Mouse (Mus musculus) embryonic stem cell, embryonic (primary cell): Measurements from ENCODE around the gene Abl1.

ENCODE experiments used
- CTCF ChIA-PET, 4 experiments: fragments of 300-600 bp in 2 of 4; fragments of 350-600 bp in 2 of 4; sonication (Branson Sonifier 250); formaldehyde crosslinking; loops; one replicate each; lab custom pipeline; 2022; ENCODE audit warnings: inconsistent platforms in 2 of 4; lab: Charles Lee
- POLR2A ChIA-PET, 4 experiments: fragments of 300-600 bp in 2 of 4; fragments of 350-600 bp in 2 of 4; sonication (Branson Sonifier 250); formaldehyde crosslinking; loops; one replicate each; lab custom pipeline; 2022; ENCODE audit warnings: antibody characterized with exemption in 4 of 4, inconsistent platforms in 1 of 4; lab: Charles Lee

Gene Abl1

DNA sequence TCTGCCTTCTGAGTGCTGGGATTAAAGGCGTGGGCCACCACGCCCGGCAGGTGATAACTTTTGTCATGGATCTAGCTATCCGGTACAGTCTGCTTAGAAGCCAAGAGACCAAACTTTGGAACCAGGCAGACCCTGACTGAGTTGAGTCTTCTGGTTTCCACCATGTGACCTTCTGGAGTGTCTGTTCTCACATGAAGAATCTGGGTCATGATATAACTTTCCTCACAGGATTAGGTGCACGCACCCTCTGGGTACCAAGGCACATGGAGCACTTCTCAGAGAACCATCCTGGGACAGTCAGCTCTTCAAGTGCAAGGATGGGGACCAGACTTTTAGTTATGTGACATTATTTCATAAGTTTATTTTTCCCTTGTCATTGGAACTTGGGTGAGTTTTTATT lies 70.8 kb downstream of the Abl1 start:
- ChIA-PET CTCF (interaction anchor here in 3 of 4 experiments (0.5 to 1.0 kb wide), 3 partner anchors 12 to 78 kb away, joined by 3 to 7 read pairs (median 3); no protein-coding TSS in a partner anchor), POLR2A (interaction anchor here (0.7 to 2.2 kb wide), 28 partner anchors 8 to 1699 kb away, joined by 3 to 13 read pairs (median 4); partner anchors contain the start of gene Abl1 (in 3 of the 4))

DNA sequence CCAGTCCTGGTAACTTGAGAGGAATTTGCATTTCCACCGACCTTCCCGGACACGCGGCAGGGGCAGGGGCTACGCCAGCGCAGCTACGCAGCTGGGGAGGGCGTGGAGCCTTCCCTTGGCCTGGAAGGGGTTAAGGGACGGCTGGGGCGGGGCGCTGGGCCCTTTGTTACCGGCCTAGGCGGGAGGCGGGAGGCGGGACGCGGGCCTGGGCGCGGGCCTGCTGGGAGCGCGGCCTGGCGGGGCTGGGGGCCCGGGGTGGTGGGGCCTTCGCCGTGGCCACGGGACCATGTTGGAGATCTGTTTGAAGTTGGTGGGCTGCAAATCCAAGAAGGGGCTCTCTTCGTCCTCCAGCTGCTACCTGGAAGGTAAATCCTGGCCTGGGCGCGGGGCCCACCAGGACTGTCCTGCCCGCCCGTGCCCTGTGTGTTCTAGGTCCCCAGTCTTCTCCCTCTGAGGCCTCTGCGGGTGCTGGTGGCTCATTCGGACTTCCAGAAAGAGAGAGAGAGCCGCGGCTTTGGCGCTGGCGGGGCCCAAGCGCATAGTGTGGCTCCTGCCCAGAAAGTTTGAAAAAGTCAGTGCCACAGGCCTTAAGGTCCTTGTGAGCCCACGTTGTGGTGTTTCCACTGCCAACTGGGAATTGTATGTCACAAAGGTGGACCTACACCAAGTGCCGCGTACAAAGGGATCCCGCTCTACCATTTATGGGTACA lies 71.7 kb downstream of the Abl1 start:
- CTCF ChIA-PET: interaction anchor here (0.5 to 1.6 kb wide), 4 partner anchors 13 to 78 kb away, joined by 3 to 7 read pairs (median 4); no protein-coding TSS in a partner anchor
- POLR2A ChIA-PET: interaction anchor here (0.6 to 2.2 kb wide), 35 partner anchors 9 to 1699 kb away, joined by 3 to 13 read pairs (median 4); partner anchors contain the start of gene Abl1 (in 3 of the 4)

DNA sequence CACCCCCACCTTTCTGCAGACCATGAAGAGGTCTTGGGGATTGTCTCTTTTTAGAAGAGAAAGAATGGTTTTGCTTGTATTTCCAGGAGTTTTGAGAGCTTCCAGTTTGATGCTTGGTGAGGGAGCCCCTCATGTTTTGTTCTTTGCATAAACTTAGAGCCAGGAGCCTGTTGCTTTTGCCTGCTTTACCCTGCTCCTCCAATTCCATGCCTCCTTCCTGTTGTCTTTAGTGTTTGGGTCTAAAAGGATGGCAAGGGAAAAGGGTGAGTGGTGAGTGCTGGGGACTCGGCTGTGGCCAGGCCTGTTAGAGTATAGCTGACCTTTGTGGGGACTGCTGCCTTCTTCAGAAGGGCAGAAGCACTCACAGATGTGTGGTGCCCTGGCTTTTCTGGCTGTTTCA lies 72.3 kb downstream of the Abl1 start:
- ChIA-PET POLR2A (interaction anchor here (0.5 to 2.2 kb wide), 14 partner anchors 11 to 397 kb away, joined by 3 to 13 read pairs (median 4); partner anchors contain the start of gene Abl1 (in 1 of the 4)), CTCF (interaction anchor here in 3 of 4 experiments (0.7 to 1.6 kb wide), 3 partner anchors 24 to 401 kb away, joined by 4 to 9 read pairs (median 5); no protein-coding TSS in a partner anchor)

DNA sequence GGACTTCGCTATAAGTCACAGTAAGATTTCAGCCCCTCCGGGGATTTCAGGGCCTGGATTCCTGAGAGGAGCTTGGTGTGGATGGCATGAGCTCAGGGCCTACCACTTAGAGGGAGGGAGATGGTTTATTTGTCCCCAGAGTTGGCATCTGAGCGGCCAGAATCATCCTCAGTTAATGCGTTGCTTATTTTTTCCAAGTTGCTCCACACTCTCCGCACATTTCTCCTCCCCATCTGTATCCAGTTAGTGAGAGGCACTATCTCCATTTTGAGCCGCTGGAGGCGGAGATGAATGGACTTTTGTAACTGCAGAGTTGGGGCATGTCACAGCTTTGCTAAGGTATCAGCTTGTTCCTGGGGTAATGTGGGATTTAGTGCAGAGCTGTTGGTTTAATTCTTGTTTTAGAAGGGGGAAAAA lies 72.9 kb downstream of the Abl1 start:
- CTCF ChIA-PET: interaction anchor here in 3 of 4 experiments (0.7 to 1.6 kb wide), 3 partner anchors 24 to 400 kb away, joined by 4 to 9 read pairs (median 5); no protein-coding TSS in a partner anchor

DNA sequence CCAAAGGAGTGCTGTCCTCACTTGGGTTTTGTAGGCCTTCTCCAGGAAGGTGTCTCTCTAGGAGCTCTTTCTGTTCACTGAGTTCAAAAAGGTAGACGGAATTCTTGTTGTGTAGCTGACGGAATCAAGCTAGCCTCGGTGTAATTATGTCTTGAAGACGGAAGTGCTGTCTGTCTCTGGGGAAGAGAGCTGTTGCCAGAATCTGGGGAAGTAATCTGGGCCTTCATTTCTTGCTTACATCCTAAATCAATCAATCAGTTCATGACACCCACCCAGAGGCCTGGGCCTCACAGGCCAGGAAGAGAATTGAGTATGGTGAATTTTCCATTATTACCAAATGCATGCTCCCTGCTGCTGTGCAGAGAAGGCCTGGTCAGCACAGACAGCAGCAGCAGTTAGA lies 73.4 kb downstream of the Abl1 start:
- POLR2A ChIA-PET: interaction anchor here in 3 of 4 experiments (0.6 to 1.7 kb wide), 13 partner anchors 8 to 404 kb away, joined by 3 to 6 read pairs (median 3); partner anchors contain the start of gene Abl1 (in 1 of the 3)
- CTCF ChIA-PET: interaction anchor here in 2 of 4 experiments (1.1 to 1.6 kb wide), 2 partner anchors 23 kb away, joined by 4 to 5 read pairs; no protein-coding TSS in a partner anchor

More for the DNA sequence above, 72.9 kb downstream of the Abl1 start:
- POLR2A ChIA-PET: interaction anchor here (0.5 to 2.2 kb wide), 16 partner anchors 8 to 405 kb away, joined by 3 to 13 read pairs (median 4); partner anchors contain the start of gene Abl1 (in 2 of the 4)

DNA sequence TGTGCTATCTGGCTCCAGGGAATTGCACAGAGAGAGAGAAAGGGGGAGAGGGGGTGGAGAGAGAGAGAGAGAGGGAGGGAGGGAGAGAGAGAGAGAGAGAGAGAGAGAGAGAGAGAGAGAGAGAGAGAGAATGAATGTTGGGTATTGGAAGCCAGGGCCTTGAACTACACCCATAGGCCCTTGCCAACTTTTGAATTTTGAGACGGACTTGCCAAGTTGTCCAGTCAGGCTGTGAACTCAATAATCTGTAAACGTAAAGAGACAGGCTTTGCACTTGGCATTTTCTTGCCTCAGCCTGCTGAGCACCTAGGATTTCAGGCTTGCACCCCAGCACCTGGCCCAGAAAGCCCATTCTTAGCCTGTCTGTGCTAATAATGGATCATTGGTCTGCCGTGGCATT lies 74.0 kb downstream of the Abl1 start:
- ChIA-PET POLR2A (interaction anchor here in 3 of 4 experiments (0.8 to 2.3 kb wide), 16 partner anchors 9 to 74 kb away, joined by 3 to 9 read pairs (median 4); partner anchors contain the start of gene Abl1 (in 2 of the 3)), CTCF (no interaction called here)

DNA sequence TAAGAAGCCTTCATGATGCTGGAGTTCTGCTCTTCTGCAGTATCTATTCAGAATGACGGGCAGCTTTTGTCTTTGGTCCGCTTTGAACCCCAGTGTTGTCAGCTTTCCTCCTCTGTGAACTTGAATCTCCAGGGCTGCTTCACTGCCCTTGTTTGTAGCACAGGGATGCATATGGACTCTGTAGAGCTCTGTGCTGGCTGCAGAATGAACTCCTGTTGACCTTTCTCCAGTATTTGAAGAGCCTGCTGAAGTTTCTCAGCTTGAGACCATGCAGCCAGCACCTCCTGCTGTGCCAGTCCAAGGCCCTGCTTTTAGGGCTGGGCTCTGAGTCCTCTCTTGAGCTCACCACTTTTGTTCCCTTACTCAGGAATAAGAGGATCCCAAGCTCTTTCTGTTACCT lies 74.7 kb downstream of the Abl1 start:
- POLR2A ChIA-PET: interaction anchor here in 3 of 4 experiments (0.6 to 2.3 kb wide), 17 partner anchors 8 to 75 kb away, joined by 3 to 9 read pairs (median 4); partner anchors contain the start of gene Abl1 (in 1 of the 3)
- CTCF ChIA-PET: interaction anchor here in 2 of 4 experiments (0.5 to 2.4 kb wide), 5 partner anchors 10 to 156 kb away, joined by 3 to 7 read pairs (median 4); no protein-coding TSS in a partner anchor

DNA sequence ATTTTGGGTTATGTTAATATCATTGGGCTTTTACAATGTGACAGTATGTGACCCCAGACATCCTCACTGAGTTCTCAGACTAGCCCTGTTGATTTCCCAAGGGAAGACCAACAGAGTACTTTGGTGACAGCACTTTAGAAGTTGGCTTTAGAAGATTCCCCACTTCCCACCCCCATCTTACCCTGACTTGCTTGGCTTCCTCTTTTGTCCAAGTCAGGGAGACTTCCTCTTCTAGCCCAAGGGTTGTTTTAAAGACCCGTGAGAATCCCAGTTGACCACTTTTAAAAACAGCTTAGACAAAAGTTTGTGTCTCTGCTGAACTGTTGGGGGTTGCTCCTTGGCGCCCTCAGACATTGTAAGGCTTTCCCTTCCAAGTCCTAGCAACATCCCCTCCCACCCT lies 75.1 kb downstream of the Abl1 start:
- CTCF ChIA-PET: interaction anchor here in 2 of 4 experiments (0.5 to 2.4 kb wide), 5 partner anchors 10 to 156 kb away, joined by 3 to 7 read pairs (median 4); no protein-coding TSS in a partner anchor
- POLR2A ChIA-PET: interaction anchor here in 3 of 4 experiments (0.6 to 2.3 kb wide), 18 partner anchors 8 to 75 kb away, joined by 3 to 9 read pairs (median 4); partner anchors contain the start of gene Abl1 (in 1 of the 3)

DNA sequence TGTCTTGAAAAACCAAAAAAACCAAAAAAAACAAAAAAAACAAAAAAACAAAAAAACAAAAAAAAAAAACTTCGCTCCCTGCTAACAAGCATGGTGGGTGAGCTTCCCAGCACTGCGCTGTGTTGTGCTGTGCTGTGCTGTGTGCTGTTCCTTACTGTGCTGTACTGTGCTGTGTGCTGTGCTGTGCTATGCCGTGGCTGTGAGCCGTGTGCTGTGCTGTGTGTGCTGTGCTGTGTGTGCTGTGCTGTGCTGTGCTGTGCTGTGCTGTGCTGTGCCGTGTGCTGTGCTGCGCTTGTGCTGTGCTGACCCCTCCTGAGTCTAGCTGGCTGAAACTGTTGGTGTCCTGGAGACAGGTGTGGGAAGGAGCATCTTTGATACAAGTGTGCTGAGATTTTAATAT lies 78.9 kb downstream of the Abl1 start:
- CTCF ChIA-PET: interaction anchor here in 2 of 4 experiments (0.5 to 1.1 kb wide), 3 partner anchors 18 to 293 kb away, joined by 3 read pairs; no protein-coding TSS in a partner anchor
- POLR2A ChIA-PET: interaction anchor here in 2 of 4 experiments (0.5 to 2.0 kb wide), 12 partner anchors 8 to 92 kb away, joined by 3 to 9 read pairs (median 4); partner anchors contain the start of gene Abl1 (in 1 of the 2)

DNA sequence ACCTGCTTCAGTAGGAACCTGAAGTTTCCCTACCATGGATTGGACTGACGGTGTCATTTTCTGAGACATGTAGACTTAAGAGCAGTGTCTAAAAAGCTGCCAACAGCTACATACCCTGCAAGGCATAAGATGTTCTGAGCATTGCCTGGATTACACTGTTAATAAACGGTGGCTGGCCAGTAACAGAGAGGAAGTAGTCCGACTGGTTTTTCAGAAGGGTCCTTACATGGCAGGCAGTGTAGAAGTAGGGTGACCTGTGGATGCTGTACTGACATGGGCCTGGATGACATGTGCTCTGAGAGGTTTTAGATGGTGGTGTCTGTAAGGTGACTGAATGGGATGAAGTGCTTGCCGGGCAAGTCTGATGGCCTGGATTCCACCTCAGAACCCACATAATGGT lies 79.6 kb downstream of the Abl1 start:
- ChIA-PET POLR2A (interaction anchor here in 2 of 4 experiments (1.0 to 2.0 kb wide), 7 partner anchors 9 to 91 kb away, joined by 3 to 9 read pairs (median 3); no protein-coding TSS in a partner anchor), CTCF (interaction anchor here in 2 of 4 experiments (0.7 to 1.1 kb wide), 2 partner anchors 17 to 294 kb away, joined by 3 read pairs; no protein-coding TSS in a partner anchor)

DNA sequence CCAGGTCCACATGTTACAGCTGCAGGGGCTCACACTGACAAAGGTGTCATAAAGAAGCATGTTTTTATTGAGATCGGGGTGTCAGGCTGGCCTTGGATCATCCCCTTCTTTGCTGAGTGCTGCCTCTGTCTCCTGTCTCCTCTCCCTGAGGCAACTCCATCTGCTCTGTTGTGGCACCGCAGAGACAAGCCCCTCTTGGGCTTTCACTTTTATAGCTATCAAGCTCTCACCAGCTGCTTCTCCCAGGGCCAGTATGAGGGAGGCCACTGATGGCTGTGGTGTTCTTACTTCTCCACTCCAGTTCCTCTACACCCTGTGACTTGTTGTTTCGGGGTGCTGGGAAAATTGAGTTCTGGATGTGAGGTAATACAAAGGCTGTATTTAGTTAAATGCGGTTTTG lies 80.9 kb downstream of the Abl1 start:
- CTCF ChIA-PET: interaction anchor here in 1 of 4 experiments (1.1 kb wide), 1 partner anchor 30 kb away, joined by 4 read pairs; no protein-coding TSS in a partner anchor
- POLR2A ChIA-PET: interaction anchor here in 3 of 4 experiments (0.6 to 1.4 kb wide), 6 partner anchors 10 to 1291 kb away, joined by 3 to 8 read pairs (median 4); partner anchors contain the start of gene Abl1 (in 1 of the 3)

DNA sequence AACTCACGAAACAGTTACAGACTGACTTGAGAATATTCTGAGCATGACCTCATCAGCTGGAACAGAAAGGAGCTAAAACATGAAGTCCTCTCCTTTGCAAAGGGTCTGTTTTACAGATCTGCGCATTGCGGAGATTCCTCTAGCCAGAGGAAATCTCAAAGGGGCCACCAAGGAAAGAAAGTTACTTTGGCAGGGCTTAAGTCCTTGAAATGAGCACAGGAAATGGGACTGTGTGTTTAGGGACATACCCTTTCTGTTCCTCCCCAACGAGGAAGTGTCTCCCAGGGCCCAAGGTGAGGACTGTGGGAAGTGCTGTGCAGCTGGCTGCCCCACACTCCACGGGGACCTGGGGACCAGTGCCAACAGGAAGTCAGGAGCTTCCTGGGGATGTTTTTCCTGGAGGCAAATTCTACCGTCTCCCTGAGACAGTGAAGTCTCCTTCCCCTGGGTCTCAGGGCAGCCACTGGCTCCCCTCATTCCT lies 81.5 kb downstream of the Abl1 start:
- CTCF ChIA-PET: interaction anchor here in 2 of 4 experiments (0.7 to 1.1 kb wide), 2 partner anchors 31 to 705 kb away, joined by 3 to 4 read pairs; no protein-coding TSS in a partner anchor
- POLR2A ChIA-PET: interaction anchor here in 3 of 4 experiments (0.6 to 1.4 kb wide), 7 partner anchors 10 to 1291 kb away, joined by 3 to 8 read pairs (median 3); partner anchors contain the start of gene Abl1 (in 1 of the 3)

DNA sequence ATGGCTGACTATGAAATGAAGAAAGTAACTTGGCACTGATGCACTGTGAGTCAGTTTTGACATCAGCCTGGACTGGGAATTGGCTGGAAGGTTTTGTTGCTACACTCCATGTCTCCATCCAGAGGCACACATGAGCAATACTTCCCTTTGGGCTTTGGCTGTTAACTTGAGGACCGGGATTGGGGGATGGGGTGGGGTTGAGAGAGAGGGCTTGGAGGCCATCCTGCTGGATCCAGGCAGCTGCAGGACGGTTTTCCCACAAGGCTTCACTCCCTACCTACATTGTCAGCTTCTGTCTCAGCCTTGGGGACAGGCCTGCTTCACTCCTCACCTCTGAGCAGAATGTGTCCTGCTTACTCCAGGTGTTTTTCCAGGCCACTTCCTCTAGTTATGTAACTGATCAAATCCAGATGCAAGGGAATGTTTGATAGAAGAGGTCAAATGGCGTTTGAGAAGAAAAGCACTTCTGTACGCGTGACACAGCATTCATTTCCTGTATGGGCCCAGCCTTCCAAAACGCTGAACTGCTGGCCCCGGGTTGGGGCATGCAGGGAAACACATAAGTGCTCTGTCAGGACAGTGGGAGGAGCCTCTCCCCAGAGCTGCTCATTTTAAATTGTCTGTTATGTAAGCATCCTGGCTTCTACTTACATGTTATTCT lies 82.7 kb downstream of the Abl1 start:
- POLR2A ChIA-PET: interaction anchor here (0.5 to 2.3 kb wide), 12 partner anchors 8 to 514 kb away, joined by 3 to 9 read pairs (median 3); partner anchors contain the start of gene Abl1 (in 2 of the 4)
- CTCF ChIA-PET: interaction anchor here in 3 of 4 experiments (0.6 to 1.4 kb wide), 8 partner anchors 8 to 70 kb away, joined by 3 to 5 read pairs (median 3); no protein-coding TSS in a partner anchor

DNA sequence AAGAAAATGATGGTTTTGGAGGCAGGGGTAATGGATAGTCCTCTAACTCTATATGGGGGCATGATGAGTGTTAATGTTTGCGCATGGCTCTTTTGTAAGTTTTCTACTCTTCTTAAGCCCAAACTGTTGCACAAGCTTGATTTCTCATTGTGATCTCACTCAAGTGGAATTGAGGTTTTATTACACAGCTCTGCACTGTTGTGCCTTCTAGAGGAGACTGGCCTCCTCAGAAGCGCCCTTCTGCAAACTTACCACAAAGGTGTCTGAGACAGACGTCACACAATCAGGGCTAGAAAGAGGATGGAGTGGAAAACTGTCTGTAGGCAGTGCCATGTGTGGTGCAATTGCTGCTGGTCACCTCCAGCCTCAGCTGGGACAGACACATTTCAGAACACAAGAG lies 88.3 kb downstream of the Abl1 start:
- ChIA-PET POLR2A (interaction anchor here in 3 of 4 experiments (0.6 to 1.4 kb wide), 6 partner anchors 10 to 93 kb away, joined by 3 to 6 read pairs (median 3); no protein-coding TSS in a partner anchor), CTCF (interaction anchor here in 2 of 4 experiments (0.8 to 1.2 kb wide), 3 partner anchors 9 to 303 kb away, joined by 3 to 5 read pairs (median 3); no protein-coding TSS in a partner anchor)

DNA sequence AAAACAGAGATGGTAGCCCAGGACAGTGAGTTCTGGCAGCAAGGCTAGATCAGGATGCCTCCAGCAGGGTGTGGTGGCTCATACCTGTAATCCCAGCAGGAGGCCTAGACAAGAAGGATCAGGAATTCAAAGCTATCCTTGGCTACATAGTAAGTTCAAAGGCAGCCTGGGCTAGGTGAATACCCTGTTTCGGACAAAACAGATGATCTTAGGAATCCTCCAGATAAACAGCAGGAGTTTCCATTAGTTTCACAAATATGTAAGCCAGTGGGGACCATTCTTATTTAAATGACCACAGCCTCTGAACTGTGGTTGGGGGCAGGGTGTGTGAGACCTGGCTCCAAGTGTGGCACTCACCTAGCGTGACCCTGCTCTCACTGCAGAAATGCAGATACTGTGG lies 91.1 kb downstream of the Abl1 start:
- POLR2A ChIA-PET: interaction anchor here in 2 of 4 experiments (0.6 to 2.7 kb wide), 11 partner anchors 12 to 616 kb away, joined by 3 to 13 read pairs (median 5); no protein-coding TSS in a partner anchor
- CTCF ChIA-PET: interaction anchor here in 3 of 4 experiments (0.5 to 1.3 kb wide), 7 partner anchors 9 to 151 kb away, joined by 3 to 6 read pairs (median 3); no protein-coding TSS in a partner anchor

DNA sequence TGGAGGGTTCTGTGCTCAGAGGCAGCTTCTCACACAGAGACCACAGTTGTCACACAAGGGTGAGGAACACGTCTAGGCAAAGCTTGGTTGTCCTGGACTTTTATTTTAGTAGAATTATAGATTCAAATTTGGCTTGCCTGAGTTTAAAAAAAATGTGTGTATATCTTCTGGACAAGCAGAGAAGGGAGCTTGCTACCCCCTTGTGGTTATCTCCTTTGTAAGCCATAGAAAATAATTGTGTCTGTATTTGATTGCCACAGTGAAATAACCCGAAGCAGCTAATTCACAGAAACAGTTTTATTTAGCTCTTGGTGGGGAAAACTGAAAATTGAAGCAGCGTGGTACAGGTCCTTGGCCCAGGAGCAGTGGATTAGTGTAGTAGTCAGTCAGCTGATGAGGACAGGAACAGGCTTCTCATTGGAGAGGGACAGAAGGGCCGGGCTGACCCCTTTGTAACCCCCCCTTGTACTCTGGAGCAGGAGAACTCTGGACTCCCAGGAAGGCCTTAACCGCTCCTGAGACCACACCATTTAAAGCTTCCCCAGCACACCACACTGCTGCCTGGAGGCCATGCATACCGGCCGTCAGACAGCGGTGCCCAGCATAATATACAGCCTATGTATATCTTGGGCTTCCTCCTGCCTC lies 94.9 kb downstream of the Abl1 start:
- ChIA-PET CTCF (interaction anchor here in 2 of 4 experiments (1.3 to 2.6 kb wide), 3 partner anchors 34 to 83 kb away, joined by 5 to 24 read pairs (median 10); no protein-coding TSS in a partner anchor), POLR2A (interaction anchor here in 2 of 4 experiments (0.8 to 2.0 kb wide), 7 partner anchors 9 to 36 kb away, joined by 3 to 7 read pairs (median 3); no protein-coding TSS in a partner anchor)
